Mouse (Mus musculus): ENCODE measurements around the gene Tnr. TPM values are rescaled to one million over a fixed set of nuclear protein-coding genes. Genes with fewer than 3 reads are reported as not detected.

Tnr gene
- polyA plus RNA-seq (2014; fragmentation: Nextera tagmentation; extraction: Ambion mirVana), result not detected in 2 replicates

DNA sequence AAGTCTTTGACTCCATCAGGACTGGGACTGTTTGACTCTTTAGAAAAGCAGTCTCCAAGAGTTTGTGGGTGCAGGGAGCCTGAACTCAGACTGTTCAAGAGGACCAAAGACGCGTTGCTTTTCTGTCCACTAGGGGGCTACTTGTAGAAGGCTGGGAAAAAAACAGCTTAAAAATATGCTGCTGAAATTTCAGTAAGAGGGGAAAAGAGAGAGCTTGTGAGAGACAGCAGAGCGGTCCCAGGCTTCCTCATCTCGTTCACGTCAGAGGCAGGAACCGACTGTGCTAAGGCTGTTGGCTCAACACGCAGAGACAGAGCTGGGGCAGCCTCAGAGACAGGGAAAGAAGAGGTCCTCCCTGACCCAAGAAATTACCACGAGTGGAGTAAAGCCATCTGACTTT, at the start of gene Tnr:
Gene Tnr (plus strand): TSS at position 192 of the 400 bp plus-strand sequence.
- no peak within 1 kb of the TSS for H3K4me2 ChIP-seq (replicated peaks; ENCODE audit: low read depth, low read length)
- H3K9me3 ChIP-seq (ENCODE audit: control insufficient read depth, low read length), result no peaks in the 10 kb centered on the region
- H3K4me1 ChIP-seq (ENCODE audit: control insufficient read depth, insufficient read depth, low read length), result no peaks in the 10 kb centered on the region
- no peaks in the 10 kb centered on the region for H3K36me3 ChIP-seq (ENCODE audit: control insufficient read depth, insufficient read depth, low read length)
- H3K27me3 ChIP-seq (ENCODE audit: control insufficient read depth, insufficient read depth, low read length), result peaks cover 9% of the 10 kb centered on the region; the same call in 1 of the 2 replicates
- H3K9ac ChIP-seq (ENCODE audit: low read depth, low read length), result no peak within 1 kb of the TSS
- ATAC-seq (ENCODE audit: low FRiP score, low TSS enrichment), result no peak
- 3% methylated on average over 8 of the region's 8 CpGs for WGBS
- H3K27ac ChIP-seq (ENCODE audit: low read depth, low read length), result no peak within 1 kb of the TSS
- no peak within 1 kb of the TSS for H3K4me3 ChIP-seq (ENCODE audit: low read length)

DNA sequence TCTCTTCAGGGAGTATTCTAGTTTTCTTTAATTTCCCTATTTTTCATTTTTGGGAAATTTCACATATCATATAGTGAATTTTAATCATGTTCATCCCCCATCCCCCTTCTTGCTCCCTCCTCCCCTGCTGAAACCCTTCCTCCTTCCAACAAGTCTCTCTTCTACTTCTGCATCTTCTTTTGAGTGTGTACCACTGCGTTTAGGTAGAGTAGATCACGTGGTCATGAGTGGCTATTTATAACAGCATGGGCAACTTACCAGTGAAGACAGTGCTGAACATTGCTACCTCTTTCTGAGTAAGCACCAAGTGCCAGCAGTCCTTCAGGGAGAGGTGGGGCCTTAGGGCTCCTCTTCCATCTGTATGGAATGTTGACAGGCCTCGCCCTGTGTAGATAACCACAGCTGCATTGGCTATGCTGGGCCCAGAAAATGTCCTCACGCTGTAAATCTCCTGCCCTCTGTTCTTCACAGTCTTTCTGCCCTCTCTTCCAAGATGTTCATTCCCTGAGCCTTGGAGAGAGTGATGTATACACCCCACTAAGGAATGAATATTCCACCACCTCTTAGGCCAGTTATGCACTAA, 33.6 kb upstream of the Tnr start:
- Histone ChIP-seq H3K27me3 (ENCODE audit: control insufficient read depth, insufficient read depth, low read length) (no peaks in the 10 kb centered on the region), H3K36me3 (ENCODE audit: control insufficient read depth, insufficient read depth, low read length) (no peaks in the 10 kb centered on the region), H3K9ac (ENCODE audit: low read depth, low read length) (no peak overlapping the region), H3K4me1 (ENCODE audit: control insufficient read depth, insufficient read depth, low read length) (no peaks in the 10 kb centered on the region), H3K27ac (ENCODE audit: low read depth, low read length) (no peak overlapping the region), H3K4me3 (ENCODE audit: low read length) (no peak overlapping the region), H3K4me2 (replicated peaks; ENCODE audit: low read depth, low read length) (no peak overlapping the region), H3K9me3 (ENCODE audit: control insufficient read depth, low read length) (no peaks in the 10 kb centered on the region)
- WGBS, result 85% methylated on average over 4 of the region's 4 CpGs
- no peak for ATAC-seq (ENCODE audit: low FRiP score, low TSS enrichment)

DNA sequence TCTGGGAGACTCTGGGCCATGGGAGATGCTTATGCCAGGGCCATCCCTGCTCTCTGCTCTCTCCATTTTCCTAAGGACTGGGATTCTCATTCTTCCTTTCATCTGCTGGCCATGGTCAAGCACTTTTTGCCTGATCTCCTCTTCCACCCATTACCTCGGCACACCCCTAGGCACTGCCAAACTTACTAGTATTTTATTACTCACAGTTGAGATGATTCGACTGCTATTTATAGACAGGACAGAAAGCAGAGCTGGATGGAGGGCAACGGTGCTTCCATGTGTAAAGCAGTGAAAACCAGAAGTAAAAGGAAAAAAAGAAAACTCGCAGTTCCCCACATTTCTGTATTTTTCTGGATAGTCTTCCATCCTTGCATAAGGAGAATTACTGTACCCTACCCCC, 31.0 kb upstream of the Tnr start:
- no peak overlapping the region for H3K4me3 ChIP-seq (ENCODE audit: low read length)

DNA sequence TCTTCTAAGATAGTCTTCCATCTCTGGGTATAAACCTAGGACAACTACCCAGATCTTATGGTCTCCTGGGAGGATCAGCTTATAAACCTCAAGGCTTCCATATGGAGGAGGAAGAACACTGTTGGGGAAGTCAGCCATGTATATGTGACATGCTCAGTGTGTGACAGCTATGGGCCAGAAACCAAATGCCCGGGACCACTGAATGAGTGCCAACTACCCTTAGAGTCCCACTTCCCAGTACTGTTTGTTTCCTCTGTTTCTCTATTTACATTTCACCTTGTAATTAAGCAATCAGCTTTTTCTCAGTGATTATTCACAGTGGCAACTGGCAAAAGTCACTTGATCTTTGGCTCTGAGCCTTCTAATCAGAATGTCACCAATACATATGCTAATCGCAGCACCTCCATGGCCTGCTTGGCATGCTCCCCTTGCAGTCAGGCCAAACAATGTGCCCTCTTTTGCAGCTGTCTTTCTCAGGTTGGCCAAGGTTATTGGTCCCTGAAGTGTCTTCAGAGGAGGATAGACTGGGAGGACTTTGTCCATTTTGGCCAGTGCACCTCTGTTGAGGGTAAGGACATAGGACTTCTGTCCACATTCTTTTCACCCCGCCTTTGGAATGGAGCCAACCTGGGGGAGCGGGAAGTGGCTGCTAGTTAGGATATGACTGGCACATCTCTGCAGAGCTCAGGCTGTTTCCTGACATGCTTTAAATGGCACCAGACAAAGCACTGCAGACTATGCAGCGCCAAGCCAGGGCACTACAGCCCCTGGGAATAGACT, 29.7 kb upstream of the Tnr start:
- ATAC-seq (ENCODE audit: low FRiP score, low TSS enrichment), result no peak
- Histone ChIP-seq H3K9me3 (ENCODE audit: control insufficient read depth, low read length) (no peaks in the 10 kb centered on the region), H3K27ac (ENCODE audit: low read depth, low read length) (no peak overlapping the region), H3K4me3 (ENCODE audit: low read length) (no peak overlapping the region), H3K36me3 (ENCODE audit: control insufficient read depth, insufficient read depth, low read length) (no peaks in the 10 kb centered on the region), H3K27me3 (ENCODE audit: control insufficient read depth, insufficient read depth, low read length) (no peaks in the 10 kb centered on the region), H3K4me1 (ENCODE audit: control insufficient read depth, insufficient read depth, low read length) (no peaks in the 10 kb centered on the region), H3K9ac (ENCODE audit: low read depth, low read length) (no peak overlapping the region), H3K4me2 (replicated peaks; ENCODE audit: low read depth, low read length) (no peak overlapping the region)
- 70% methylated on average over 5 of the region's 5 CpGs for WGBS

More for the DNA sequence above, 31.0 kb upstream of the Tnr start:
- no peak overlapping the region for H3K4me2 ChIP-seq (replicated peaks; ENCODE audit: low read depth, low read length)
- no peaks in the 10 kb centered on the region for H3K27me3 ChIP-seq (ENCODE audit: control insufficient read depth, insufficient read depth, low read length)
- no peak overlapping the region for H3K27ac ChIP-seq (ENCODE audit: low read depth, low read length)
- no peak overlapping the region for H3K9ac ChIP-seq (ENCODE audit: low read depth, low read length)
- H3K36me3 ChIP-seq (ENCODE audit: control insufficient read depth, insufficient read depth, low read length), result no peaks in the 10 kb centered on the region
- H3K9me3 ChIP-seq (ENCODE audit: control insufficient read depth, low read length), result no peaks in the 10 kb centered on the region
- ATAC-seq (ENCODE audit: low FRiP score, low TSS enrichment), result no peak
- no peaks in the 10 kb centered on the region for H3K4me1 ChIP-seq (ENCODE audit: control insufficient read depth, insufficient read depth, low read length)
- 85% methylated on average over 4 of the region's 4 CpGs for WGBS

DNA sequence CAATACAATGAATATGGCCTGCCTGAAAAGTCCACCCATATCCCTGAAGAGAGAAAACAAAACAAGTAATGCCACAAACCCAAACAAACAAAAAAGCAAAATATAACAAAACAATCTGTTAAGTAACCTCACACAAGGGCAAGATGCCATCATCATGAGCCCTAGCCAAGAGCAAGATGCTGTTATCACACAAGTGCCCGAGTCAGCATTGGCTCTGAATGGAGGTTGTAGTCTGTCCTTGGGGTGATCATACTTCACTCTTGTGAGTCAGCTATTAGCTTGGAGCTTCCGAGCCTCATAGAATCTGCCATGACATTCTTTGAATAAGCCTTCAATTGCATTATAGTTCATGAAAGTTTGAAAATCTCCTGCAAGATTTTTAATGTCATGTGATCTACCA, 25.3 kb upstream of the Tnr start:
- Histone ChIP-seq H3K4me2 (replicated peaks; ENCODE audit: low read depth, low read length) (no peak overlapping the region), H3K9me3 (ENCODE audit: control insufficient read depth, low read length) (no peaks in the 10 kb centered on the region), H3K4me1 (ENCODE audit: control insufficient read depth, insufficient read depth, low read length) (no peaks in the 10 kb centered on the region), H3K36me3 (ENCODE audit: control insufficient read depth, insufficient read depth, low read length) (no peaks in the 10 kb centered on the region), H3K4me3 (ENCODE audit: low read length) (no peak overlapping the region), H3K27ac (ENCODE audit: low read depth, low read length) (no peak overlapping the region), H3K27me3 (ENCODE audit: control insufficient read depth, insufficient read depth, low read length) (no peaks in the 10 kb centered on the region), H3K9ac (ENCODE audit: low read depth, low read length) (no peak overlapping the region)
- WGBS, result 86% methylated on average over 2 of the region's 2 CpGs
- ATAC-seq (ENCODE audit: low FRiP score, low TSS enrichment), result no peak

DNA sequence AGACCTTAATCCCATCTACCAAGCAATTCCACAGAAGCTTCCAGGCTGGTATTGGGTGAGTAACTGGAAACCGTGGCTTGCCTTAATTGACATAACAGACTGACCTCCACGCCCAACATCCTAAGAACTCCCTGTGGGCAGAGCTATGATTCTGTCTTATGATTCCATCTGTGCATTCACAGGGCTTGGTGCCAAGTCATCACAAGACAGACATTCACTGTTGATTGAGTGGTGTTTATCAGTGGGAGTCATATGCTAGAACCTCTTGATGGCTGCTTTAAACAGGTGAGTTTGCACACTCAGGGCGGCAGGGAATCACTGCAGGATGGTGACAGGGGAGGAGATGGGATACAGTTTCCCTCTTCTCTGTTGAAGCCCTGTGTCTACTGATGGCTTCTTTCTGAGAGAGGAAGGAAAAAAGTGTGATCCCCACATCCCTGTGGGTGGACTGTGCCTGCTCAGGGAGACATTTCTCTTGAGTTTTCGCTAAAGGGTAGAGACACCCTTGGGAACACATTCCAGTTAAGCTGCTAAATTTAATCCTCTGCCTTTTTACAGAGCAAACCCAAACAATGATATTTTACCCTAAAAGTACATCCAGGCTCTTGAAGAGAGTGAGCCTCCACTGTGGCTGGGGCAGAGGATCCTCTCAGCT, 23.6 kb upstream of the Tnr start:
- no peaks in the 10 kb centered on the region for H3K9me3 ChIP-seq (ENCODE audit: control insufficient read depth, low read length)
- H3K27ac ChIP-seq (ENCODE audit: low read depth, low read length), result no peak overlapping the region
- ATAC-seq (ENCODE audit: low FRiP score, low TSS enrichment), result no peak
- H3K27me3 ChIP-seq (ENCODE audit: control insufficient read depth, insufficient read depth, low read length), result no peaks in the 10 kb centered on the region
- 82% methylated on average over 4 of the region's 4 CpGs for WGBS
- H3K9ac ChIP-seq (ENCODE audit: low read depth, low read length), result no peak overlapping the region
- no peak overlapping the region for H3K4me3 ChIP-seq (ENCODE audit: low read length)
- H3K4me2 ChIP-seq (replicated peaks; ENCODE audit: low read depth, low read length), result no peak overlapping the region
- no peaks in the 10 kb centered on the region for H3K4me1 ChIP-seq (ENCODE audit: control insufficient read depth, insufficient read depth, low read length)
- no peaks in the 10 kb centered on the region for H3K36me3 ChIP-seq (ENCODE audit: control insufficient read depth, insufficient read depth, low read length)

DNA sequence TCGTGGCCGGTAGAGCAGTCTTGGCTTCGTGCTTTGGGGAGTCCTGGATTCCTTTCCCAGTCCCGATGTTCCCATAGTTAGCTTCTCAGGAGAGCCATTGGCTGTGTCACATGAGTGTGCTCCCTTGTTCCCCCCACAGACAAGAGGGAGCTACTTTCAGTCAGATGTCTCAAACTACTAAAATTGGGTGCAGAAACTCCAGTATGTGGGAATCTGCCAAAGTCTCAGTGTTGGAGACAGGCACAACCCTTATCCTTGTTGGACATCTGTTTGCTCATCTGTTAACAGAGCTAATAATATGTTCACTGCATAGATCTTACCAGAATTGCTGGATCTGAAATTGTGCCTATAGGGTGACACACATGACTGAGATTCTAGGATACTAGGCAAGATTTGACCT, 21.7 kb upstream of the Tnr start:
- no peaks in the 10 kb centered on the region for H3K4me1 ChIP-seq (ENCODE audit: control insufficient read depth, insufficient read depth, low read length)
- H3K9me3 ChIP-seq (ENCODE audit: control insufficient read depth, low read length), result no peaks in the 10 kb centered on the region
- ATAC-seq (ENCODE audit: low FRiP score, low TSS enrichment), result no peak
- no peak overlapping the region for H3K27ac ChIP-seq (ENCODE audit: low read depth, low read length)
- no peaks in the 10 kb centered on the region for H3K27me3 ChIP-seq (ENCODE audit: control insufficient read depth, insufficient read depth, low read length)
- no peak overlapping the region for H3K4me2 ChIP-seq (replicated peaks; ENCODE audit: low read depth, low read length)
- H3K4me3 ChIP-seq (ENCODE audit: low read length), result no peak overlapping the region
- H3K9ac ChIP-seq (ENCODE audit: low read depth, low read length), result no peak overlapping the region
- H3K36me3 ChIP-seq (ENCODE audit: control insufficient read depth, insufficient read depth, low read length), result no peaks in the 10 kb centered on the region
- 91% methylated on average over 4 of the region's 4 CpGs for WGBS

DNA sequence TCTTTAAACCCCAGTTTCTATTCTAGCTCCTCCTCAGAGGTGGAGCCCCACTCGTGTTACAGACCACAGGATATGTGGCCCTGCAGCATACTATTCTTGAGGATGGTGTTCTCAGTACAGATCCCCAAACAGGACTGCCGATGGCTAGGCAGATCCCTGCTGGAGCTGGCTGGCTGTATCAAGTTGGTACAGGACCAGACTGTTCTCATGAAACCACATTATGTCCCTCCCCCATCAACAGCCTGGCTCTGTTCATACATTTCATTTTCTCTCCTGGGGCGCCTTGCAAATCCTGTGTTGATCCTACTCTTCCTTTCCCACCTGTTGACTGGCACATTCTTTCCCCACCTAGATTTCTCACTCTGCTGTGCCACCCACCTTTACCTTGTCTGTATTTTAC, 12.9 kb upstream of the Tnr start:
- 83% methylated on average over 3 of the region's 3 CpGs for WGBS
- H3K27me3 ChIP-seq (ENCODE audit: control insufficient read depth, insufficient read depth, low read length), result no peaks in the 10 kb centered on the region
- no peak overlapping the region for H3K9ac ChIP-seq (ENCODE audit: low read depth, low read length)
- no peaks in the 10 kb centered on the region for H3K36me3 ChIP-seq (ENCODE audit: control insufficient read depth, insufficient read depth, low read length)
- H3K4me1 ChIP-seq (ENCODE audit: control insufficient read depth, insufficient read depth, low read length), result no peaks in the 10 kb centered on the region
- no peak overlapping the region for H3K4me3 ChIP-seq (ENCODE audit: low read length)
- no peak overlapping the region for H3K4me2 ChIP-seq (replicated peaks; ENCODE audit: low read depth, low read length)
- H3K9me3 ChIP-seq (ENCODE audit: control insufficient read depth, low read length), result no peaks in the 10 kb centered on the region
- H3K27ac ChIP-seq (ENCODE audit: low read depth, low read length), result no peak overlapping the region
- no peak for ATAC-seq (ENCODE audit: low FRiP score, low TSS enrichment)

DNA sequence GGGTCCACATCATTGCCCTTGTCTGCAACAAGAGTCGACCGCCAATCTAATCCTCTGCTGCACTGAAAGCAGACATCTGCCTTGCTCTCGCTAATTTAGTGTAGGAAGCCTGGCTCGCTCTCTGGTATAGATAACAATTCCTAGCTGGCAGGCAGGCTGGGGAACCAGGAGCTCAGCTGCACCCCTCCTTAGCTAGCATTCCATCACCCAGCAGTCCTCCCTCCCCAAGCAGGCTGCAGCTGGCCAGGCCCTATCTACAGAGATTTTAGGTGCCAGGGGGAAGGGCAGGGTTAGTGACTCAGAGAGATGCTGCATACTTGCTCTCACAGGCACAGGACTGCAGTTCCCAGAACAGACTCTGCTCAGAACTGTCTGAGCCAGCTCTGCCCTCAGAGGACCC, 5.9 kb upstream of the Tnr start:
- H3K27me3 ChIP-seq (ENCODE audit: control insufficient read depth, insufficient read depth, low read length), result no peaks in the 10 kb centered on the region; the same call in 1 of the 2 replicates
- H3K4me3 ChIP-seq (ENCODE audit: low read length), result no peak overlapping the region
- WGBS, result 58% methylated on average over 4 of the region's 4 CpGs
- no peaks in the 10 kb centered on the region for H3K36me3 ChIP-seq (ENCODE audit: control insufficient read depth, insufficient read depth, low read length)
- H3K4me2 ChIP-seq (replicated peaks; ENCODE audit: low read depth, low read length), result no peak overlapping the region
- ATAC-seq (ENCODE audit: low FRiP score, low TSS enrichment), result no peak
- no peaks in the 10 kb centered on the region for H3K9me3 ChIP-seq (ENCODE audit: control insufficient read depth, low read length)
- H3K4me1 ChIP-seq (ENCODE audit: control insufficient read depth, insufficient read depth, low read length), result no peaks in the 10 kb centered on the region
- H3K27ac ChIP-seq (ENCODE audit: low read depth, low read length), result no peak overlapping the region
- no peak overlapping the region for H3K9ac ChIP-seq (ENCODE audit: low read depth, low read length)

Data from kidney, embryonic 14.5 days (tissue).